Mouse (Mus musculus): Measurements from ENCODE around the gene Dpm3.

DNA sequence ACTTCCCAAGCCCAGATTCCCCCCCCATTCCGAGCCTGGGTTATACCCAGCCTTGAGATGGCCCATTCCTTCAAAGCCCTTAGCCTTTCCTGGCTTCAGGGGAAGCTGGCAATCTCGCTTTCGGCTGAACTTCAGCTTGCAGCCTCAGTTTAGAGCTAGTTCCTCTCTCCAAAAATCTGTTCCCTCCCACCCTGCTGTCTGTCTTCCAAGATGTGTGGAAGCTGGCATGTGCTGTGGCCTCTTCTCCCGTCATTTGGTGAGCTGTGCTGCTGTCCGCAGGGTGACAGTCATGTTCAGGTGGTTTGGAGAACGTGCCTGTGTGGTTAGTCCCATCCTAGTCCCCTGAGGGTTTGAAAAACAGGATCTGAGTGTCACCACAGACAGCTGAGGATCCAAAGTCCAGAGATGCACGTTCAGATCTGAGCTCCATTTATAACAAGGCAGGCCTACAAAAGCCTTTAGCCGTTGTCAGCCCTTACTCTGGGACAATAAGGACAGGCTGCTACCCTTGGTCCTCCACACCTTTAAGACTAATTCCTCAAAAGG, 36.6 kb downstream of the Dpm3 start:
- no peak for TF ChIP-seq CTCF (conservative IDR thresholded peaks at IDR 0.05; ENCODE audit: low read length)
- no peak for TF ChIP-seq NANOG (IDR thresholded peaks at IDR 0.05; ENCODE audit: borderline replicate concordance, low read length)
